Mouse (Mus musculus) MEL (cell line): ENCODE measurements around the gene Med21. TPM values are rescaled to one million over a fixed set of nuclear protein-coding genes. Genes with fewer than 3 reads are reported as not detected.
A peak's percentile ranks its signal among the peaks of the same experiment; 100 is the strongest.

Source experiments
- DNase-seq: peaks from one replicate; pipeline ENCODE4 v3.0.0; 2011; ENCODE audit warnings: low read depth, low spot score
- H3K27ac ChIP-seq: 2 replicates; pipeline ENCODE4 v1.5.1; 2012; ENCODE audit warnings: low read depth, mild to moderate bottlenecking, control low read depth, low read length, moderate library complexity; ENCODE audit not compliant: control insufficient read depth
- H3K27me3 ChIP-seq, 2 experiments: fragments of 150-350 bp in 1 of 2; sonication (generic) in 1 of 2; 2 replicates each; pipeline ENCODE4 v1.6.1; 2012; ENCODE audit warnings: low read length in 2 of 2, mild to moderate bottlenecking in 2 of 2, improper control_type of control experiment in 1 of 2, moderate library complexity in 1 of 2; ENCODE audit not compliant: insufficient read depth in 2 of 2, control insufficient read depth in 1 of 2
- H3K36me3 ChIP-seq, 2 experiments: 2 replicates each; pipeline ENCODE4 v1.6.1; 2012 to 2014; ENCODE audit warnings: low read length in 2 of 2, improper control_type of control experiment in 1 of 2, inconsistent platforms in 1 of 2, mild to moderate bottlenecking in 1 of 2; ENCODE audit not compliant: insufficient read depth in 2 of 2, control insufficient read depth in 1 of 2
- H3K4me1 ChIP-seq, 2 experiments: fragments of 150-350 bp in 1 of 2; sonication (generic) in 1 of 2; 2 replicates each; pipeline ENCODE4 v1.6.1; 2012; ENCODE audit warnings: low read length in 2 of 2, improper control_type of control experiment in 1 of 2, mild to moderate bottlenecking in 1 of 2; ENCODE audit not compliant: insufficient read depth in 2 of 2, control insufficient read depth in 1 of 2
- H3K4me3 ChIP-seq, 2 experiments: fragments of 150-350 bp in 1 of 2; sonication (generic) in 1 of 2; 2 replicates each; pipeline ENCODE4 v1.5.1; 2012; ENCODE audit warnings: low read depth in 2 of 2, low read length in 2 of 2, mild to moderate bottlenecking in 2 of 2, moderate library complexity in 2 of 2, control low read depth in 1 of 2, improper control_type of control experiment in 1 of 2; ENCODE audit not compliant: control insufficient read depth in 1 of 2, insufficient read depth in 1 of 2
- H3K79me2 ChIP-seq: 2 replicates; pipeline ENCODE4 v1.6.1; 2012; ENCODE audit warnings: mild to moderate bottlenecking, low read length, moderate library complexity; ENCODE audit not compliant: control insufficient read depth, poor library complexity, insufficient read depth
- H3K9ac ChIP-seq: 2 replicates; pipeline ENCODE4 v1.6.1; 2012; ENCODE audit warnings: low read depth, mild to moderate bottlenecking, control low read depth, low read length, moderate library complexity; ENCODE audit not compliant: control insufficient read depth, poor library complexity, severe bottlenecking
- H3K9me3 ChIP-seq: fragments of 150-350 bp; sonication (generic); replicated peaks from 2 replicates; pipeline ENCODE4 v1.6.1; 2012; ENCODE audit warnings: mild to moderate bottlenecking, low read length, improper control_type of control experiment, moderate library complexity; ENCODE audit not compliant: insufficient read depth
- CHD2 ChIP-seq: IDR thresholded peaks from 2 replicates; pipeline ENCODE4 v1.6.1; 2011; ENCODE audit warnings: low read length, improper control_type of control experiment
- E2F4 ChIP-seq: IDR thresholded peaks from 2 replicates; pipeline ENCODE4 v1.6.1; 2011; ENCODE audit warnings: low read depth, low read length, improper control_type of control experiment, borderline replicate concordance
- EP300 ChIP-seq, 2 experiments: IDR thresholded peaks; 2 replicates each; pipeline ENCODE4 v1.6.1; 2011; ENCODE audit warnings: improper control_type of control experiment in 2 of 2, low read length in 2 of 2, low read depth in 1 of 2, mild to moderate bottlenecking in 1 of 2
- ETS1 ChIP-seq: IDR thresholded peaks from 2 replicates; pipeline ENCODE4 v1.6.1; 2012; ENCODE audit warnings: low read depth, mild to moderate bottlenecking, inconsistent platforms, low read length, improper control_type of control experiment, moderate library complexity
- GABPA ChIP-seq: IDR thresholded peaks from 2 replicates; pipeline ENCODE4 v1.6.1; 2012; ENCODE audit warnings: low read depth, mild to moderate bottlenecking, inconsistent platforms, low read length, improper control_type of control experiment, moderate library complexity
- MAX ChIP-seq: IDR thresholded peaks from 2 replicates; pipeline ENCODE4 v1.6.1; 2011; ENCODE audit warnings: low read length, improper control_type of control experiment
- MAZ ChIP-seq: IDR thresholded peaks from 2 replicates; pipeline ENCODE4 v1.6.1; 2012; ENCODE audit warnings: low read depth, mild to moderate bottlenecking, inconsistent platforms, low read length, improper control_type of control experiment
- MYB ChIP-seq: IDR thresholded peaks from 2 replicates; pipeline ENCODE4 v1.6.1; 2011; ENCODE audit warnings: mild to moderate bottlenecking, low read depth, low read length, improper control_type of control experiment
- NRF1 ChIP-seq: IDR thresholded peaks from 2 replicates; pipeline ENCODE4 v1.6.1; 2014; ENCODE audit warnings: low read depth, mild to moderate bottlenecking, inconsistent platforms, low read length, improper control_type of control experiment, moderate library complexity; ENCODE audit not compliant: poor library complexity, insufficient read depth, severe bottlenecking
- POLR2A ChIP-seq, 2 experiments: IDR thresholded peaks; 2 replicates each; pipeline ENCODE4 v1.6.1; 2011 to 2012; ENCODE audit warnings: low read length in 2 of 2, mild to moderate bottlenecking in 2 of 2, control low read depth in 1 of 2, improper control_type of control experiment in 1 of 2, low read depth in 1 of 2, moderate library complexity in 1 of 2; ENCODE audit not compliant: control insufficient read depth in 1 of 2, insufficient read depth in 1 of 2, poor library complexity in 1 of 2
- POLR2AphosphoS2 ChIP-seq: IDR thresholded peaks from 2 replicates; pipeline ENCODE4 v1.6.1; 2011; ENCODE audit warnings: low read length, improper control_type of control experiment
- RCOR1 ChIP-seq: IDR thresholded peaks from 2 replicates; pipeline ENCODE4 v1.6.1; 2012; ENCODE audit warnings: low read depth, mild to moderate bottlenecking, inconsistent platforms, low read length, improper control_type of control experiment
- SMC3 ChIP-seq: IDR thresholded peaks from 2 replicates; pipeline ENCODE4 v1.6.1; 2011; ENCODE audit warnings: low read depth, low read length, improper control_type of control experiment
- TBP ChIP-seq: IDR thresholded peaks from 2 replicates; pipeline ENCODE4 v1.8.0; 2011; ENCODE audit warnings: low read depth, low read length, improper control_type of control experiment
- USF1 ChIP-seq: IDR thresholded peaks from 2 replicates; pipeline ENCODE4 v1.6.1; 2014; ENCODE audit warnings: low read depth, mild to moderate bottlenecking, inconsistent platforms, low read length, improper control_type of control experiment, moderate library complexity
- ZC3H11A ChIP-seq: IDR thresholded peaks from 2 replicates; pipeline ENCODE4 v1.6.1; 2012; ENCODE audit warnings: low read depth, mild to moderate bottlenecking, inconsistent platforms, low read length, improper control_type of control experiment
- polyA plus RNA-seq, 2 experiments: library from polyadenylated mRNA; stranded (reverse) in 1 of 2; unstranded in 1 of 2; fragments of >175 nt in 1 of 2; fragments of >200 nt in 1 of 2; gene quantifications; 2 replicates each; pipeline versions ENCODE4 v1.2.1 to v1.2.4; 2012; ENCODE audit warnings: low replicate concordance in 2 of 2, low read depth in 1 of 2; ENCODE audit not compliant: insufficient read length in 2 of 2, insufficient read depth in 1 of 2, missing spikeins in 1 of 2
- total RNA-seq: library from RNA; depleted of rRNA; stranded (reverse); fragments of 300-350 nt; gene quantifications from 2 replicates; pipeline ENCODE4 v1.2.3, GENCODE M21; 2012

Med21 gene
- total and polyA plus RNA-seq, 3 experiments, result 56.7 to 79.5 TPM; not detected in 1

DNA sequence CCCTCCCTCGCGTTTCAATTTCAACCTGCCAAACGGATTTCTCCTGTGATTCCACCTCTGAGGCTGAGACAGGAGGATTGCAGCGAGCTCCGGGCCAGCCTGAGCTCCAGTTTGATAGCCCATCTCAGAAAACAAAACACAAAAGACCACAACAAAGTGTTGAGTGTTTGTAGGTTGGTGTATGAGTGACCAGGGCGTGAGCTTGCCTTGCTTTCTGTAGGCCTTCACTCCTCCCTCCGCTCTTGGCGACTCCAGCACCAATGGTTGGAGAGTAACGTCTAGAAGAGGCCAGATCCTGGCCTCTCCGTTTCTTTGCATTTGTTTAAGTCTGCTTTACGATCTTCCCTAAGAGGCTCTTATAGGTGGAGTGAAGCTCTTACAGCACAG lies 830 bp downstream of the Med21 start:
- Histone ChIP-seq H3K27ac (peak overlapping the region; percentile 71), H3K79me2 (peaks cover 21% of the 10 kb centered on the region), H3K9me3 (no peaks in the 10 kb centered on the region), H3K4me3 (peak overlapping the region; percentile 70 to 75), H3K9ac (peak overlapping the region; percentile 80), H3K36me3 (peaks cover 0 to 21% of the 10 kb centered on the region in 2 experiments; a peak in 2 of 4 replicates), H3K27me3 (no peaks in the 10 kb centered on the region), H3K4me1 (peaks cover 6 to 11% of the 10 kb centered on the region in 2 experiments)
- DNase-seq, result peak; percentile 77
- TF ChIP-seq POLR2A (IDR thresholded peaks at IDR 0.05; ENCODE audit: control insufficient read depth in 1 of 2, insufficient read depth in 1 of 2, low read depth in 1 of 2, low read length in 2 of 2, poor library complexity in 1 of 2) (no peak), MAZ (no peak), NRF1 (no peak), MYB (no peak), E2F4 (no peak), CHD2 (no peak), RCOR1 (no peak), ETS1 (no peak), EP300 (IDR thresholded peaks at IDR 0.05; ENCODE audit: low read depth in 1 of 2, low read length in 2 of 2) (no peak), MAX (no peak)

DNA sequence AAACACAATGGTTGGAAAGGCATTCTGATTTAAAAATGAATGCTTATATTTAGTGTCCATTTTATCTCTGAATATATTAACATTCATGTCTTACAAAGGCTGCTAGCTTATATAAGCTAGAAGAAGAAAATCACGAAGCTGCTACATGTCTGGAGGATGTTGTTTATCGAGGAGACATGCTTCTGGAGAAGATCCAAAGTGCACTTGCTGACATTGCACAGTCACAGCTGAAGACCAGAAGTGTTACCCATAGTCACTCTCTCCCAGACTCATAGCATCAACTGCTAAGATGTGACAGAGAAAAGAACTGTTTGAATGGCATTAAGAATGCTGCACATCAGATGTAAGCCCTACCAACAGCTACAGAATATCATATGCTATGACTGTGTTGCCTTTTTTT lies 7.7 kb downstream of the Med21 start:
- TF ChIP-seq POLR2A (IDR thresholded peaks at IDR 0.05; ENCODE audit: control insufficient read depth in 1 of 2, insufficient read depth in 1 of 2, low read depth in 1 of 2, low read length in 2 of 2, poor library complexity in 1 of 2) (no peak), TBP (no peak), POLR2AphosphoS2 (no peak), USF1 (no peak), GABPA (no peak), RCOR1 (no peak), SMC3 (no peak), ZC3H11A (no peak)
- TF ChIP-seq, all 39 proteins: peak for 0
- H3K4me1 ChIP-seq, result peaks cover 0 to 4% of the 10 kb centered on the region in 2 experiments; a peak in 2 of 4 replicates
- no peak for DNase-seq
- H3K9ac ChIP-seq, result no peak overlapping the region
- H3K27me3 ChIP-seq, result no peaks in the 10 kb centered on the region
- peaks cover 10% of the 10 kb centered on the region for H3K79me2 ChIP-seq
- peaks cover 2 to 12% of the 10 kb centered on the region in 2 experiments; a peak in 3 of 4 replicates for H3K36me3 ChIP-seq
- no peak overlapping the region for H3K27ac ChIP-seq
- H3K4me3 ChIP-seq, result no peak overlapping the region
- H3K9me3 ChIP-seq, result no peaks in the 10 kb centered on the region
